Mouse (Mus musculus) naive thymus-derived CD4-positive, alpha-beta T cell, adult 5 months (primary cell): Measurements from ENCODE around the gene Nectin2. TPM values are rescaled to one million over a fixed set of nuclear protein-coding genes. Genes with fewer than 3 reads are reported as not detected.

Source experiments
- polyA plus RNA-seq: library from polyadenylated mRNA; unstranded; fragments of 100-300 nt; shearing (Covaris generic); gene quantifications from one replicate; pipeline ENCODE4 v1.2.1, GENCODE M21; 2017

Gene Nectin2
- polyA plus RNA-seq = not detected

GRCm38 (mm10) chr7:19750217-19751069 lies at the start of gene Nectin2:
Gene Nectin2, minus strand, starts transcription at chr7:19750483.

GRCm38 (mm10) chr7:19796697-19797588 lies 46.7 kb upstream of the Nectin2 start, which contains the start of gene Cblc:
Gene Cblc, minus strand, starts transcription at chr7:19796809.

GRCm38 (mm10) chr7:19770984-19771391 lies 20.7 kb upstream of the Nectin2 start, which contains the start of gene Bcam:
Gene Bcam, minus strand, starts transcription at chr7:19771016.

GRCm38 (mm10) chr7:19715239-19716054 lies 34.8 kb downstream of the Nectin2 start, which contains the start of gene Tomm40:
Gene Tomm40, minus strand, starts transcription at chr7:19715438.

GRCm38 (mm10) chr7:19698907-19699826 lies 51.1 kb downstream of the Nectin2 start, which contains the start of gene Apoe:
Gene Apoe, minus strand, starts transcription at chr7:19699188.

GRCm38 (mm10) chr7:19691873-19692865 lies 58.1 kb downstream of the Nectin2 start, which contains the start of gene Apoc1:
Gene Apoc1, minus strand, starts transcription at chr7:19692660.

GRCm38 (mm10) chr7:19681202-19681694 lies 69.0 kb downstream of the Nectin2 start, which contains the start of the genes Gm44805 and Apoc4:
Gene Gm44805, minus strand, starts transcription at chr7:19681423.
Gene Apoc4, minus strand, starts transcription at chr7:19681479.

GRCm38 (mm10) chr7:19677872-19678271 lies 72.4 kb downstream of the Nectin2 start, which contains the start of gene Apoc2:
Gene Apoc2, minus strand, starts transcription at chr7:19677941.

Other genes starting within 250 kb of the Nectin2 start
- 3.8 TPM for gene Bloc1s3, start 242.1 kb downstream of the Nectin2 start, polyA plus RNA-seq
- gene Trappc6a, start 242.1 kb downstream of the Nectin2 start, polyA plus RNA-seq = 58.6 TPM
- gene Nkpd1, start 232.6 kb downstream of the Nectin2 start, polyA plus RNA-seq = not detected
- gene Ppp1r37, start 187.4 kb downstream of the Nectin2 start, polyA plus RNA-seq = 26.1 TPM
- gene Zfp296, start 173.2 kb downstream of the Nectin2 start, polyA plus RNA-seq = not detected
- gene Gemin7, start 172.9 kb downstream of the Nectin2 start, polyA plus RNA-seq = 80.0 TPM
- 71.6 TPM for gene Clasrp, start 146.0 kb downstream of the Nectin2 start, polyA plus RNA-seq
- 102 TPM for gene Relb, start 121.0 kb downstream of the Nectin2 start, polyA plus RNA-seq
- 129 TPM for gene Clptm1, start 85.5 kb downstream of the Nectin2 start, polyA plus RNA-seq
- gene Apoc2, start 72.5 kb downstream of the Nectin2 start, polyA plus RNA-seq = not detected
- not detected for gene Gm44805, start 69.1 kb downstream of the Nectin2 start, polyA plus RNA-seq
- not detected for gene Apoc4, start 69.0 kb downstream of the Nectin2 start, polyA plus RNA-seq
- not detected for gene Apoc1, start 57.8 kb downstream of the Nectin2 start, polyA plus RNA-seq
- gene Apoe, start 51.3 kb downstream of the Nectin2 start, polyA plus RNA-seq = 6.1 TPM
- gene Tomm40, start 35.0 kb downstream of the Nectin2 start, polyA plus RNA-seq = 78.5 TPM
- 0.42 TPM for gene Bcam, start 20.5 kb upstream of the Nectin2 start, polyA plus RNA-seq
- not detected for gene Cblc, start 46.3 kb upstream of the Nectin2 start, polyA plus RNA-seq
- gene Bcl3, start 72.3 kb upstream of the Nectin2 start, polyA plus RNA-seq = 67.2 TPM
- gene Gm19345, start 101.5 kb upstream of the Nectin2 start, polyA plus RNA-seq = not detected
- 0.31 TPM for gene Ceacam16, start 110.8 kb upstream of the Nectin2 start, polyA plus RNA-seq
- not detected for gene Ceacam19, start 137.5 kb upstream of the Nectin2 start, polyA plus RNA-seq
- 77.9 TPM for gene Pvr, start 170.7 kb upstream of the Nectin2 start, polyA plus RNA-seq
- gene Igsf23, start 200.3 kb upstream of the Nectin2 start, polyA plus RNA-seq = 29.4 TPM
- not detected for gene Ceacam20, start 214.9 kb upstream of the Nectin2 start, polyA plus RNA-seq
- not detected for gene Nlrp9b, start 241.0 kb upstream of the Nectin2 start, polyA plus RNA-seq